In the genomic region with DNA sequence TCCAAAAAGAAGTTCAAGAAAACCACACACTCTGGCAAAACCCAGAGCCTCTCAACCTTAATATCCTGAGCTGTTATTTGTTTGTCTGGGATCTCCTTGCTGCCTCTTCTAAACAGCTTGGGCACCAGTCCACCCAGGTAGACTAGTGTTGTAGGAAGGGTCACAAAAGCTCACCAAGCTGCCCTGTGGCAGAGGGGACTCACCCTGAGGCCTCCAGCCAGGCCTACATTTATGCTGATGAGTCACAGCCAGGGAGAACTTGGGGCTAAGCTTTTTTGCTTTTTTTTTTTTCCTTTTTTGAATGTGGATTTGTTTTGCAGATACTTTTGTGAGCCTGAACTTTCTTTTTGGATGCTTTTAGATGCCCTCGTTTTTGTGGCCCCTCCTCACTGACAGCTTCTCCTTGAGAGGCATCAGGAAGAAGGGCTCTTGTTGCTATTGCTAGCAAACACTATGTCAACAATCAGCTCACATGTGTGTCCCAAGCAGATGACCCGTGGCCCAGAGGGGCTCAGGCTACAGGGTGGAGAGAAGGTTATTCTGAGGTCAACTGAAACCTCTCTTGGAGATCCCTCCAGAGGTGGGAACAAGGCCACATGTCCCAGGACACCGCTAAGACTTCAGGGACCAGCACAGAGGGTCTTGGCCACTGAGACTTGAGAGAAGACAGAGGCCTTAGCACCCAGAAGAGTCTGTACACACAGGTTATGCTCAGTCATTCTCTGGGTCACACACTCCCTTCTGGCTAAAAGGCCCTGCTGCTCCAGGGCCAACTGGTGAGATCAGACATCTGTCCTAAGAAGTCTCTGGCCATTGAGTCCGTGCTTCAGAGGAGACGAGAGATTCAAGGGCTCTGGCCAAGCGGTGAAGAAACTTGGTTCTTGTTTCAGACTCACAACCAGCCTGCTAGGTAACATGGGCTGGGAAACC, we compare ENCODE assay signal across 14 mouse cellular contexts. TPM values are rescaled to one million over a fixed set of nuclear protein-coding genes. Genes with fewer than 3 reads are reported as not detected.
DNase-seq lines count a peak whose midpoint lies in the region; ATAC-seq lines count a peak whose summit lies in the region.
"Had no signal": no experiment of that assay in that cellular context is flagged by ENCODE, and none has a peak within 500 bp of the region (broad histone marks: within the 10 kb centered on the region; RNA-seq: fewer than 3 reads in every experiment).

No protein-coding gene starts in this region.

- no peaks in the 10 kb centered on the region for H3K9me3 ChIP-seq in embryonic facial prominence, embryonic 14.5 days (ENCODE audit: control insufficient read depth, low read length)
- H3K9me3 ChIP-seq in midbrain, embryonic 11.5 days (ENCODE audit: control insufficient read depth, low read length): no peaks in the 10 kb centered on the region
- H3K9me3 ChIP-seq: forebrain, embryonic 13.5 days; heart, embryonic 15.5 days; liver, embryonic 12.5 days had no signal

- no peak for ATAC-seq in embryonic facial prominence, embryonic 14.5 days (ENCODE audit: low read depth)
- ATAC-seq in midbrain, embryonic 11.5 days (ENCODE audit: low FRiP score): no peak
- ATAC-seq: forebrain, embryonic 13.5 days; liver, embryonic 12.5 days had no signal

- H3K4me2 ChIP-seq in embryonic facial prominence, embryonic 14.5 days (ENCODE audit: low read depth, low read length): no peak overlapping the region
- H3K4me2 ChIP-seq in midbrain, embryonic 11.5 days: no peak overlapping the region
- H3K4me2 ChIP-seq: forebrain, embryonic 13.5 days; heart, embryonic 15.5 days; liver, embryonic 12.5 days had no signal

- 53% methylated on average over 6 of the region's 6 CpGs for WGBS in embryonic facial prominence, embryonic 14.5 days
- 66% methylated on average over 6 of the region's 6 CpGs for WGBS in midbrain, embryonic 11.5 days

- no peaks in the 10 kb centered on the region for H3K27me3 ChIP-seq in embryonic facial prominence, embryonic 14.5 days (replicated peaks; ENCODE audit: control insufficient read depth, insufficient read depth, low read length)
- no peaks in the 10 kb centered on the region for H3K27me3 ChIP-seq in midbrain, embryonic 11.5 days (ENCODE audit: control insufficient read depth, insufficient read depth, low read length)
- H3K27me3 ChIP-seq: forebrain, embryonic 13.5 days; heart, embryonic 15.5 days; liver, embryonic 12.5 days had no signal

- H3K9ac ChIP-seq in embryonic facial prominence, embryonic 14.5 days (ENCODE audit: low read depth, low read length): no peak overlapping the region
- H3K9ac ChIP-seq in midbrain, embryonic 11.5 days (ENCODE audit: low read length): no peak overlapping the region
- H3K9ac ChIP-seq: forebrain, embryonic 13.5 days; heart, embryonic 15.5 days; liver, embryonic 12.5 days had no signal

- H3K36me3 ChIP-seq in embryonic facial prominence, embryonic 14.5 days (ENCODE audit: control insufficient read depth, insufficient read depth, low read length): no peaks in the 10 kb centered on the region
- no peaks in the 10 kb centered on the region for H3K36me3 ChIP-seq in midbrain, embryonic 11.5 days (ENCODE audit: control insufficient read depth, insufficient read depth, low read length)
- H3K36me3 ChIP-seq: heart, embryonic 15.5 days; liver, embryonic 12.5 days had no signal

- DNase-seq in embryo, embryonic 10 days (ENCODE audit: low spot score): peak; percentile 51
- DNase-seq in embryo, embryonic 10.5 days (ENCODE audit: low spot score): no peak
- peak; percentile 17 to 22 for DNase-seq in lung, adult 18-20 months
- no peak for DNase-seq in lung, postnatal 4 days
- DNase-seq in embryonic facial prominence, embryonic 14.5 days (ENCODE audit: low spot score): no peak
- DNase-seq in heart, postnatal 25 days (ENCODE audit: low spot score): peak; percentile 66
- DNase-seq in c-Kit-positive CD71-positive TER-119-positive erythroid progenitor cells, embryonic 14.5 days (ENCODE audit: low spot score): no peak
- no peak for DNase-seq in midbrain, embryonic 11.5 days (ENCODE audit: low spot score, missing footprints)
- DNase-seq: B cell, adult 2 months; kidney, postnatal 36 days had no signal

- H3K4me1 ChIP-seq in embryonic facial prominence, embryonic 14.5 days (ENCODE audit: control insufficient read depth, insufficient read depth, low read length): no peaks in the 10 kb centered on the region
- no peaks in the 10 kb centered on the region for H3K4me1 ChIP-seq in midbrain, embryonic 11.5 days (ENCODE audit: control insufficient read depth, insufficient read depth, low read length)
- H3K4me1 ChIP-seq: forebrain, embryonic 13.5 days; liver, embryonic 12.5 days had no signal

- intact Hi-C loops in heart, postnatal 25 days (cut with DNase I): no loop called here

- H3K4me3 ChIP-seq in embryonic facial prominence, embryonic 14.5 days (ENCODE audit: low read depth, low read length): no peak overlapping the region
- no peak overlapping the region for H3K4me3 ChIP-seq in midbrain, embryonic 11.5 days (ENCODE audit: low read depth, low read length)
- H3K4me3 ChIP-seq: forebrain, embryonic 13.5 days; heart, embryonic 15.5 days; left cerebral cortex, adult 2 months; liver, embryonic 12.5 days had no signal

- peak overlapping the region; percentile 31; the same call in 1 of the 2 replicates for H3K27ac ChIP-seq in embryonic facial prominence, embryonic 14.5 days (replicated peaks; ENCODE audit: low read depth, low read length)
- H3K27ac ChIP-seq in midbrain, embryonic 11.5 days (ENCODE audit: low read depth, low read length): no peak overlapping the region
- H3K27ac ChIP-seq: forebrain, embryonic 13.5 days; heart, embryonic 15.5 days; left cerebral cortex, adult 2 months; liver, embryonic 12.5 days had no signal

RNA-seq across cellular contexts. Expression of gene Itga11, which starts 50.3 kb away (rescaled TPM):
- polyA plus RNA-seq in embryonic facial prominence, embryonic 14.5 days (2014; fragmentation: Nextera tagmentation; extraction: Ambion mirVana): 8.1 and 10.2 TPM in 2 replicates
- 1 to 10 TPM; 1.8 to 2.3 TPM for total RNA-seq in heart, postnatal 25 days (2021)
- polyA plus RNA-seq in midbrain, embryonic 11.5 days (2014; fragmentation: Nextera tagmentation; extraction: Ambion mirVana): 2.4 and 3.9 TPM in 2 replicates

Comparison
In these comparisons a context has a peak if more than half of its experiments do, and no peak if none do; other contexts are left out.
1. DNase-seq: peak in embryo, embryonic 10 days (single experiment), lung, adult 18-20 months (2 of 2) and heart, postnatal 25 days (single experiment); none in embryo, embryonic 10.5 days (single experiment), lung, postnatal 4 days (0 of 2), embryonic facial prominence, embryonic 14.5 days (single experiment), c-Kit-positive CD71-positive TER-119-positive erythroid progenitor cells, embryonic 14.5 days (single experiment) and midbrain, embryonic 11.5 days (single experiment).